Mouse (Mus musculus) midbrain, embryonic 10.5 days (tissue): Measurements from ENCODE around the gene Synj2. TPM values are rescaled to one million over a fixed set of nuclear protein-coding genes. Genes with fewer than 3 reads are reported as not detected.
"Not testable (repeated sequence)": the region's sequence is repeated elsewhere in the genome, so short reads cannot be mapped to it uniquely, and the experiment has no call there.

Source experiments
- DNase-seq: peaks from one replicate; pipeline ENCODE4 v3.0.0-alpha.2; 2017; ENCODE audit warnings: low spot score
- H3K27ac ChIP-seq: fragments of 300-500 bp; sonication (generic); replicated peaks from 2 replicates; pipeline ENCODE4 v1.5.1; 2016; ENCODE audit warnings: mild to moderate bottlenecking
- H3K27me3 ChIP-seq: fragments of 300-500 bp; sonication (generic); 2 replicates; pipeline ENCODE4 v1.6.1; 2016; ENCODE audit warnings: low read depth, mild to moderate bottlenecking; ENCODE audit not compliant: poor library complexity, severe bottlenecking
- H3K36me3 ChIP-seq: fragments of 300-500 bp; sonication (generic); 2 replicates; pipeline ENCODE4 v1.6.1; 2016; ENCODE audit warnings: mild to moderate bottlenecking, moderate library complexity
- H3K4me1 ChIP-seq: fragments of 300-500 bp; sonication (generic); 2 replicates; pipeline ENCODE4 v1.6.1; 2016
- H3K4me3 ChIP-seq: fragments of 300-500 bp; sonication (generic); 2 replicates; pipeline ENCODE4 v1.5.1; 2016; ENCODE audit warnings: mild to moderate bottlenecking, moderate library complexity
- H3K9me3 ChIP-seq: fragments of 300-500 bp; sonication (generic); replicated peaks from 2 replicates; pipeline ENCODE4 v1.6.1; 2016; ENCODE audit warnings: mild to moderate bottlenecking
- WGBS: fragments of 180-500 bp; shearing (Covaris S2); methylation state at CpG from one replicate; pipeline ENCODE4 v1.1.7; 2016; 5-methylcytosine and 5-hydroxymethylcytosine counted together
- polyA plus RNA-seq: library from polyadenylated mRNA; unstranded; fragments of >200 nt; fragmentation: Nextera tagmentation; extraction: Ambion mirVana; gene quantifications from 2 replicates; pipeline ENCODE4 v1.2.1, GENCODE M21; 2016

Gene Synj2
- polyA plus RNA-seq, 1 experiment from 2014 or later = 0.88 TPM

- 91% methylated on average over 11 of the region's 11 CpGs for WGBS
- H3K9me3 ChIP-seq = no peaks in the 10 kb centered on the region
- H3K27ac ChIP-seq = no peak overlapping the region
- H3K4me3 ChIP-seq = no peak overlapping the region
- no peaks in the 10 kb centered on the region for H3K36me3 ChIP-seq
- H3K4me1 ChIP-seq = peaks cover 23% of the 10 kb centered on the region
- no peaks in the 10 kb centered on the region for H3K27me3 ChIP-seq
- no peak for DNase-seq
These were observed 67.5 kb downstream of the Synj2 start for GRCm38 (mm10) chr17:6008590-6008989.

DNA sequence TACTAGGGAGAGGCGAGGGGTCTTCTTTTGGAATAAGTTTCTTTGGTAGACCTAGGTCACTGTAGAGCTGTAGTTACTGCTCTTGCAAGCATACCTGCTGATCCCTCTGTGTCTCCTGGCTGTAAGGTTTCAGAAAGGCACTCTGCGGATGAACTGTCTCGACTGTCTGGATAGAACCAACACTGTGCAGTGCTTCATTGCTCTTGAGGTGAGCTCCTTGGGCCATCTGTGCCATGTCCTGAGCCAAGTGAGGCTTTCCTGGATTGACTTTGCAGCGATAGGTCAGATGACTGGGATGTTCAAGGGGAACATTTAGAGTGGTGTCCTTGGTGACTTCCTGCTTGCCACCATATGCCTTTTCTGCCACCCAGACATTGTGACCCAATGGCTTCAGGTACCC, 68.5 kb downstream of the Synj2 start:
- no peaks in the 10 kb centered on the region for H3K36me3 ChIP-seq
- no peaks in the 10 kb centered on the region for H3K9me3 ChIP-seq
- H3K27me3 ChIP-seq = no peaks in the 10 kb centered on the region
- no peak for DNase-seq
- 92% methylated on average over 4 of the region's 4 CpGs for whole genome bisulfite sequencing
- H3K4me1 ChIP-seq = peaks cover 23% of the 10 kb centered on the region
- H3K4me3 ChIP-seq = no peak overlapping the region
- H3K27ac ChIP-seq = no peak overlapping the region

GRCm38 (mm10) chr17:6013079-6013478, 72.0 kb downstream of the Synj2 start:
- no peak for DNase-seq
- no peak overlapping the region for H3K4me3 ChIP-seq
- H3K9me3 ChIP-seq = no peaks in the 10 kb centered on the region
- peaks cover 5% of the 10 kb centered on the region; the same call in 1 of the 2 replicates for H3K4me1 ChIP-seq
- no peaks in the 10 kb centered on the region for H3K27me3 ChIP-seq
- H3K27ac ChIP-seq = no peak overlapping the region
- no peaks in the 10 kb centered on the region for H3K36me3 ChIP-seq
- whole genome bisulfite sequencing = 86% methylated on average over 4 of the region's 4 CpGs

DNA sequence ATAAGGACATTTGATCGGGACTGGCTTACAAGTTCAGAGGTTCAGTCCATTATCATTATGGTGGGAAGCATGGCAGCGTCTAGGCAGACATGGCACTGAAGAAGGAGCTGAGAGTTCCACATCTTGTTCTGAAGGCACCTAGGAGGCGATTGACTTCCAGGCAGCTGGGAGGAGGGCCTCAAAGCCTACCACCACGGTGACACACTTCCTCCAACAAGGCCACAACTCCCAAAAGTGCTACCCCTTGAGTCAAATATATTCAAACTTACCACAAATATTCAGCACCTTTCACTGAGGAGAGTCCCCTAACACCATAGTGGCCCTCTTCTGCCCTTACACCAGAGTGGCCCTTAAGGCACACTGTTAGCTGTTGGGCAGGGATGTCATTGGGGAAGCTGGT, 73.9 kb downstream of the Synj2 start:
- H3K4me1 ChIP-seq = peaks cover 5% of the 10 kb centered on the region; the same call in 1 of the 2 replicates
- H3K36me3 ChIP-seq = no peaks in the 10 kb centered on the region
- no peak overlapping the region for H3K4me3 ChIP-seq
- DNase-seq = no peak
- 89% methylated on average over 4 of the region's 4 CpGs for WGBS
- no peaks in the 10 kb centered on the region for H3K27me3 ChIP-seq
- H3K27ac ChIP-seq = no peak overlapping the region
- H3K9me3 ChIP-seq = no peaks in the 10 kb centered on the region

DNA sequence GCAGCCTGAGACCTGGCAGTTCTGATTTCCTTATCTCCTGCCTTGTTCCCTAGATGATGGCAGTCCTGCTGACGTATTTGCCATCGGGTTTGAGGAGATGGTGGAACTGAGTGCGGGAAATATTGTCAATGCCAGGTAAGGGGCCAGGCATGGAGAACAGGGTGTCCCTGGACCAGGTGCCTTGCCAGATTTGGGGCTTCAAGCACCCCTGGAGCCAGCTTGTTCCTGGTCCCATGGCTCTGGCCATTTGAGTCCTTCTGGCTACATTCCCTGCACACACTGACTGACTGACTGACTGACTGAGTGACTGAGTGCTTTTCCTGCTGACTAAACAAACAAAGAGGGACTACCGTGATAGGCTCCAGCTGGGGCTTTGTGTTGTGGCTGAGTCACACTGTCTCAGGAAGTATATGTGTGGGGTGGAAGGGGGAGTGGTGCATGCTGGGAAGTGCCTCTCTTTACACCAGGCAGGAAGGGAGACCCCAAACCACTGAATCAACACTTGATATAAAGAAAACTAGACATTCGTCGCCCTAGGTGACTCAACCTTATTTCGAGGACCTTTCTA, 75.2 kb downstream of the Synj2 start:
- Histone ChIP-seq H3K36me3 (no peaks in the 10 kb centered on the region), H3K27ac (no peak overlapping the region), H3K4me3 (no peak overlapping the region), H3K27me3 (no peaks in the 10 kb centered on the region), H3K9me3 (no peaks in the 10 kb centered on the region), H3K4me1 (peaks cover 8% of the 10 kb centered on the region; the same call in 1 of the 2 replicates)
- DNase-seq = no peak
- WGBS = 80% methylated on average over 7 of the region's 7 CpGs

- Histone ChIP-seq H3K36me3 (no peaks in the 10 kb centered on the region), H3K4me1 (peaks cover 9% of the 10 kb centered on the region; the same call in 1 of the 2 replicates), H3K9me3 (no peaks in the 10 kb centered on the region), H3K4me3 (no peak overlapping the region), H3K27me3 (no peaks in the 10 kb centered on the region), H3K27ac (no peak overlapping the region)
- 72% methylated on average over 12 of the region's 12 CpGs for WGBS
- DNase-seq = no peak
These were observed 76.2 kb downstream of the Synj2 start for GRCm38 (mm10) chr17:6017268-6017667.

DNA sequence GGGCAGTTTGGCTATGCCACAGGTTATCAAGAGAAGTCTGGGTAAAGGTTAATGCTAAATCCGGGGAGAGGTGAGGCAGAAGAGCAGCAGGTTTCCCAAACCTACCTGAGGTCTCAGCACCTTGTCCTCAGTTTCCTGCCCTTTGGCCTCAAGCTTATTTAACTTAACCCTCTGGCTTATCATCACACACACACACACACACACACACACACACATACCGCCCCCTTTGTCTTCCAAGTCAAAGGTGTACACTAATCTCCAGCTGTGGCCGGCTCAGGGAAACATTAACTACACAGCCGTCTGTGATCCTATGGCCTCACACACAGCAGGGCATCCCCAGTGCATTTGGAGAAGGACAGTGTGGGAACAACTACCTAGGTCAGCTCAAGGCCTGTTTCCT, 77.3 kb downstream of the Synj2 start:
- WGBS = 84% methylated on average over 4 of the region's 4 CpGs
- Histone ChIP-seq H3K4me3 (no peak overlapping the region), H3K27me3 (no peaks in the 10 kb centered on the region), H3K9me3 (no peaks in the 10 kb centered on the region), H3K4me1 (peaks cover 9% of the 10 kb centered on the region; the same call in 1 of the 2 replicates), H3K27ac (no peak overlapping the region), H3K36me3 (no peaks in the 10 kb centered on the region)
- DNase-seq = no peak

DNA sequence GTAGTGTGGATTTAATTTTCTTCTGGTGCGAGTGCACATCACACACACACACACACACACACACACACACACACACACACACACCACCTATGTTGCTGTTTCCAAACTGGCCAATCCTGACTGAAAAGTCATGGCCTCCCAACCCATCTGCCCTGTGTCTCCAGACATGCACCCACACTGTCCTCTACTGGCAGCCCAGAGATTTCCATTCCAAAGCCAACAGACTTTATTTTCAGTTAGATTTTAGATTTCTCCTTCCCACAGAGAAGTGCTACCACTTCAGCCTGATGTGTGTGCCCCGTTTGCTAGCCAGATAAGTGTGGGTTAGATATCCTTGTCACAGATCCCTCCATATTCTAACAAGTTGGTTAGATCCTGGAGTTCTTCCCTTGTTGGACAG, 78.7 kb downstream of the Synj2 start:
- no peaks in the 10 kb centered on the region for H3K9me3 ChIP-seq
- no peak overlapping the region for H3K4me3 ChIP-seq
- whole genome bisulfite sequencing = 67% methylated on average over 2 of the region's 2 CpGs
- no peak for DNase-seq
- peaks cover 9% of the 10 kb centered on the region; the same call in 1 of the 2 replicates for H3K4me1 ChIP-seq
- H3K36me3 ChIP-seq = no peaks in the 10 kb centered on the region
- no peak overlapping the region for H3K27ac ChIP-seq
- no peaks in the 10 kb centered on the region for H3K27me3 ChIP-seq

DNA sequence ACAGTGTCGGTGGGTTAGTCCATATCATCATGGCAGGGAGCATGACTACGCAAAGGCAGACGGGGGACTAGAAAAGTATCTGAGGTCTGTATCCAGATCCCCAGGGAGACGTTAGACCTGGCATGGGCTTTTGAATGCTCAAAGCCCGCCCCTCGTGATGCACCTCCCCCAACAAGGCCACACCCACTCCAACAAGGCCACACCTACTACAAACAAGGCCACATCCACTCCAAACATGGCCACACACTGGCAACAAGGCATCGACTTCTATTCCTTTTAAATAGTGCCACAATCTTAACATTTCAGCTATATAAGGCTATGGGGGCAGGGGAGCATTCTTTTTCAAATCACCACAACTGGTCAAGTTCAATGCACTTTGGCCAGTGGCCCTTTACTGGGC, 79.6 kb downstream of the Synj2 start:
- DNase-seq = no peak
- Histone ChIP-seq H3K9me3 (no peaks in the 10 kb centered on the region), H3K27ac (no peak overlapping the region), H3K4me3 (no peak overlapping the region), H3K27me3 (no peaks in the 10 kb centered on the region), H3K4me1 (peaks cover 9% of the 10 kb centered on the region; the same call in 1 of the 2 replicates), H3K36me3 (no peaks in the 10 kb centered on the region)
- WGBS = 64% methylated on average over 7 of the region's 7 CpGs

DNA sequence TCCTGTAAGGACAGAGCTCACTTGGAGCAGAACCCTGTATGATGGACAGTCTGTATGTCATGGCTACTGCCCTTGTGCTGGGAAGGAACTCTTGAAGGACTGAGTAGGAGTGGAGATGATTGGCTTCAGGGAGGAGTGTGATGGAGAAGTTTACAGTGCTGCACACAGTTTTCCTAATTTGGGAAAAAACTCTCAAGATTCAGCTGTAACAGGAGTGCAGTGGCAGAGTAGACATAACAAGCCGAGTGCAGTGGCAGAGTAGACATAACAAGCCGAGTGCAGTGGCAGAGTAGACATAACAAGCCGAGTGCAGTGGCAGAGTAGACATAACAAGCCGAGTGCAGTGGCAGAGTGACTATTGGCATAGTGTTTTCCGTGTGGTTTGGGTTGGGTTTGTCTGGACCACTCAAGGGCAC, 80.3 kb downstream of the Synj2 start:
- H3K9me3 ChIP-seq, DNase-seq, H3K36me3 ChIP-seq, H3K27me3 ChIP-seq, H3K4me1 ChIP-seq: not testable (repeated sequence)
- Histone ChIP-seq H3K4me3 (peak overlapping the region; percentile 29; the same call in 1 of the 2 replicates), H3K27ac (0 out of 2 replicates have a peak overlapping the region, but pooled peaks have one; percentile 38)
- 67% methylated on average over 5 of the region's 5 CpGs for WGBS

DNA sequence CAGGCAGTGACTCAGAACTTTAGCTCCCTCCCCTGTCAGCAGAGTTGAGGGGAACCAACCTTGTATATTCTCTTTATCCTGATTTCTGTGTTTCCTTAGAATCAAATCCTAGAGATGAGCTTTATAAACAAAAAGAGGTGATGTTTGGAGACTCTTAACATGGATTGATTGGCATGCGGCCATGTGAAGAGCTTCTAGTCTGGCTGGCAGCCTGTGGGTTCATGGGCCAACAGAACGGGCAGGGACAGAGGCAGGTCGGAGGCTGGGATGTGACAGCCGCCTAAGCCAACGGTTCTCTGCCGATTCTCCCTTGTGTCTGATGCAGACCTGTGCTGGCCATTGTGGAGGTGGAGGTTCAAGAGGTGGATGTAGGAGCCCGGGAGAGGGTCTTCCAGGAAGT, 84.8 kb downstream of the Synj2 start:
- no peak overlapping the region for H3K27ac ChIP-seq
- H3K4me3 ChIP-seq = no peak overlapping the region
- no peaks in the 10 kb centered on the region for H3K9me3 ChIP-seq
- peaks cover 4% of the 10 kb centered on the region; the same call in 1 of the 2 replicates for H3K4me1 ChIP-seq
- 92% methylated on average over 7 of the region's 7 CpGs for WGBS
- DNase-seq = no peak
- no peaks in the 10 kb centered on the region for H3K27me3 ChIP-seq
- no peaks in the 10 kb centered on the region for H3K36me3 ChIP-seq

- no peak for DNase-seq
- no peaks in the 10 kb centered on the region for H3K27me3 ChIP-seq
- 36% methylated on average over 8 of the region's 8 CpGs for WGBS
- H3K4me3 ChIP-seq = no peak overlapping the region
- no peaks in the 10 kb centered on the region for H3K36me3 ChIP-seq
- H3K9me3 ChIP-seq = no peaks in the 10 kb centered on the region
- H3K4me1 ChIP-seq = 0 out of 2 replicates have a peak, but pooled peaks cover 4% of the 10 kb centered on the region
- no peak overlapping the region for H3K27ac ChIP-seq
These were observed 94.6 kb downstream of the Synj2 start for GRCm38 (mm10) chr17:6035661-6036060.

GRCm38 (mm10) chr17:6036458-6036857, 95.4 kb downstream of the Synj2 start:
- WGBS = 86% methylated on average over 8 of the region's 8 CpGs

More at GRCm38 (mm10) chr17:6036458-6036857, 95.4 kb downstream of the Synj2 start:
- no peak for DNase-seq
- Histone ChIP-seq H3K36me3 (no peaks in the 10 kb centered on the region), H3K9me3 (no peaks in the 10 kb centered on the region), H3K4me1 (0 out of 2 replicates have a peak, but pooled peaks cover 4% of the 10 kb centered on the region), H3K27me3 (no peaks in the 10 kb centered on the region), H3K4me3 (no peak overlapping the region), H3K27ac (no peak overlapping the region)
